Mouse (Mus musculus): ENCODE measurements at regions not wholly inside any gene's neighbourhood (a gene's known extent, or its start where the extent isn't known, plus 50 kb on each side); places are given as distances from the start of the nearest gene placed in this dataset.

DNA sequence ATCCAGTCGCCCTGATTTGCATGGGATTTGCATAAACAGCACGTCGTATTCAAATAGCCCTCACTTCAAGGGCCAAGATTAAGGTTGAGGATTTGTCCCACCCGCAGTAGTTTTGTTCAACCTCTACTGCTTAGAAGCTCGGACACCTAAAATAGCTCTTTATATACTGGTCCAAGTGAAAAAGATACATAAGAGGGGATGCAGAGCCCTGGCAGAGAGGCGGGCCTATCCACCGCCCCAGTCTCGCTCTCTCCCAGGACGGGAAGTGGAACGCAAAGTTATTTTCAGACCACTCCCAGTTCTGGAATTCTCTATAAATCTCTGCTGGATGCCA, 58.4 kb downstream of the Sox9 start:
- TF ChIP-seq CTCF (IDR thresholded peaks at IDR 0.05; ENCODE audit: low read depth, low read length) (no peak), POLR2A (IDR thresholded peaks at IDR 0.05; ENCODE audit: borderline replicate concordance, low read depth, low read length) (no peak)

All from bone marrow macrophage, adult 2 months (primary cell).